Mouse (Mus musculus) brain, embryonic 14.5 days (tissue): ENCODE data around the gene Zfp770. TPM values are rescaled to one million over a fixed set of nuclear protein-coding genes. Genes with fewer than 3 reads are reported as not detected.

ENCODE experiments used
- DNase-seq: peaks from one replicate; pipeline ENCODE4 v3.0.0-alpha.2; 2011; ENCODE audit warnings: low read depth
- CTCF ChIP-seq: fragments of 200-500 bp; IDR thresholded peaks from 2 replicates; pipeline ENCODE4 v1.5.1; 2012; ENCODE audit warnings: inconsistent platforms, mild to moderate bottlenecking, moderate library complexity, borderline replicate concordance; ENCODE audit not compliant: insufficient read depth, insufficient read length; ENCODE audit errors: extremely low read depth
- POLR2A ChIP-seq: fragments of 200-500 bp; IDR thresholded peaks from 2 replicates; pipeline ENCODE4 v1.6.1; 2012; ENCODE audit warnings: mild to moderate bottlenecking, inconsistent platforms, borderline replicate concordance; ENCODE audit not compliant: poor library complexity, insufficient read depth, insufficient read length, severe bottlenecking; ENCODE audit errors: extremely low read depth
- polyA plus RNA-seq: library from polyadenylated mRNA; depleted of rRNA; stranded (reverse); fragments of >200 nt; gene quantifications from 2 replicates; pipeline ENCODE4 v1.2.3, GENCODE M21; 2012; rRNA removed

Zfp770 gene
- polyA plus RNA-seq, 1 experiment, result 9.4 TPM

- DNase-seq, result no peak
- no peak for TF ChIP-seq CTCF
- no peak for TF ChIP-seq POLR2A
Observed at GRCm38 (mm10) chr2:114177802-114178733, 23.2 kb downstream of the Zfp770 start.

- DNase-seq, result peak; percentile 95
Observed at GRCm38 (mm10) chr2:114174651-114175484, 26.4 kb downstream of the Zfp770 start.

GRCm38 (mm10) chr2:114173248-114173647 is 28.0 kb downstream of the Zfp770 start:
- TF ChIP-seq CTCF, result no peak
- no peak for TF ChIP-seq POLR2A

More at GRCm38 (mm10) chr2:114174651-114175484, 26.4 kb downstream of the Zfp770 start:
- peak; percentile 76; the same call in 1 of the 2 replicates for TF ChIP-seq CTCF
- TF ChIP-seq POLR2A, result peak; percentile 78; the same call in 1 of the 2 replicates

GRCm38 (mm10) chr2:114167837-114168236 is 33.4 kb downstream of the Zfp770 start:
- no peak for DNase-seq
- no peak for TF ChIP-seq POLR2A
- no peak for TF ChIP-seq CTCF

More at GRCm38 (mm10) chr2:114173248-114173647, 28.0 kb downstream of the Zfp770 start:
- no peak for DNase-seq

GRCm38 (mm10) chr2:114161978-114162377 is 39.3 kb downstream of the Zfp770 start:
- DNase-seq, result no peak
- TF ChIP-seq POLR2A, result no peak
- no peak for TF ChIP-seq CTCF

GRCm38 (mm10) chr2:114157345-114157744 is 43.9 kb downstream of the Zfp770 start:
- TF ChIP-seq CTCF (no peak), POLR2A (no peak)
- DNase-seq, result no peak

GRCm38 (mm10) chr2:114156639-114157038 is 44.6 kb downstream of the Zfp770 start:
- no peak for DNase-seq
- TF ChIP-seq POLR2A (no peak), CTCF (no peak)

- no peak for TF ChIP-seq CTCF
Observed at GRCm38 (mm10) chr2:114153247-114153646, 48.0 kb downstream of the Zfp770 start.

GRCm38 (mm10) chr2:114146864-114147458 is 54.3 kb downstream of the Zfp770 start:
- no peak for DNase-seq
- TF ChIP-seq POLR2A (no peak), CTCF (no peak)

More at GRCm38 (mm10) chr2:114153247-114153646, 48.0 kb downstream of the Zfp770 start:
- DNase-seq, result no peak

- TF ChIP-seq CTCF, result peak; percentile 74; the same call in 1 of the 2 replicates
- TF ChIP-seq POLR2A, result no peak
- DNase-seq, result peak; percentile 55
Observed at GRCm38 (mm10) chr2:114145315-114145801, 55.9 kb downstream of the Zfp770 start.

GRCm38 (mm10) chr2:114144915-114145314 is 56.4 kb downstream of the Zfp770 start:
- DNase-seq, result no peak
- TF ChIP-seq POLR2A, result no peak
- TF ChIP-seq CTCF, result no peak

GRCm38 (mm10) chr2:114143842-114144241 is 57.4 kb downstream of the Zfp770 start:
- TF ChIP-seq POLR2A (no peak), CTCF (no peak)

More at GRCm38 (mm10) chr2:114143842-114144241, 57.4 kb downstream of the Zfp770 start:
- DNase-seq, result no peak

Other genes starting within 250 kb of the Zfp770 start
- 18.4 and 25.3 TPM in 2 replicates for gene Gjd2, start 187.8 kb downstream of the Zfp770 start, polyA plus RNA-seq
- 9.8 and 16.9 TPM in 2 replicates for gene Actc1, start 147.9 kb downstream of the Zfp770 start, polyA plus RNA-seq
- 45.9 and 46.1 TPM in 2 replicates for gene Aqr, start 14.4 kb downstream of the Zfp770 start, polyA plus RNA-seq